Mouse (Mus musculus): Measurements from ENCODE around the gene Marcks. TPM values are rescaled to one million over a fixed set of nuclear protein-coding genes. Genes with fewer than 3 reads are reported as not detected.

Gene Marcks
- polyA plus RNA-seq, 1 experiment from 2014 or later, result 148 TPM

DNA sequence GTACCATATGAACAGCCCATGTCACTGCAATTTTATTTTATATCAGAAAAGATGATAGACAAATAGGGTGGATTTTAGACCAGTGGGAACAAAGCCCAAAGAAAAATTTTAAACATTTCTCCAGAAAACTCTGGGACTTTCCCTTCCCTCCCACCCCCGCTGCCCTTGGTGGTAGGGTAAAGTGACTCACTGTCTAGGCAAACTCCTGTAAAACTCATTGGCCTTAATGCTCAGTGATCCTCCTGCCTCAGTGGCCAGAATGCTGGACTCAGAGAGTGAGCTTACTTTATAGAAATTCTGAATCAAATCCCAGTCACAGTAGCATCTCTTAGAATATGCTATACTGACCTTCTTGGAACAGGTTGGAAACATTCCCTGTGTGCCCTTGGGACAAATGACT lies 6.7 kb upstream of the Marcks start:
- Histone ChIP-seq H3K4me1 (peaks cover 8% of the 10 kb centered on the region), H3K27ac (no peak overlapping the region), H3K27me3 (no peaks in the 10 kb centered on the region), H3K9ac (no peak overlapping the region), H3K36me3 (no peaks in the 10 kb centered on the region), H3K9me3 (no peaks in the 10 kb centered on the region), H3K4me3 (no peak overlapping the region), H3K4me2 (no peak overlapping the region)
- no peak for ATAC-seq (ENCODE audit: insufficient number of reproducible peaks, low FRiP score, low TSS enrichment, low read depth)
- WGBS, result 83% methylated on average over 1 of the region's 1 CpGs

DNA sequence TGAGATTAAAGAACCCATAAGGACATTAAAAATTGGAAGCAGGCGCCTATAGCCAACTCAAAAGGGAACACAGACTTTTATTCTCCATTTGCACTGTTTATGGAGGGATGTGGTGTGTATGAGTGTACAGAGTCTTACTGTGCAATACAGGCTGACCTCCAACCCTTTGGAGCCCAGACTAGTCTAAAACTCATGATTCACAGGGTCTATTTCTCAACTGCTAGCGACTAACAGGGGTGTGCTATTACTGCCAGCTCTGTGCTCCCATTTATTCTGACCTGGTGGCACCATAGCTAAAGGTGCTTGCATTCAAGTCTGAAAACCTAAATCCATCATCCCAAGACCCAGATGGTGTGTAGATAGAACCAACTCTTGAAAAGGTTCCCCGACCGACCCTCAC lies 2.9 kb upstream of the Marcks start:
- H3K4me1 ChIP-seq, result peaks cover 8% of the 10 kb centered on the region
- H3K9ac ChIP-seq, result no peak overlapping the region
- ATAC-seq (ENCODE audit: insufficient number of reproducible peaks, low FRiP score, low TSS enrichment, low read depth), result no peak
- H3K27ac ChIP-seq, result peak overlapping the region; percentile 98
- no peaks in the 10 kb centered on the region for H3K27me3 ChIP-seq
- H3K4me2 ChIP-seq, result peak overlapping the region; percentile 77
- 61% methylated on average over 4 of the region's 4 CpGs for WGBS
- H3K4me3 ChIP-seq, result peak overlapping the region; percentile 64
- no peaks in the 10 kb centered on the region for H3K9me3 ChIP-seq
- no peaks in the 10 kb centered on the region for H3K36me3 ChIP-seq

DNA sequence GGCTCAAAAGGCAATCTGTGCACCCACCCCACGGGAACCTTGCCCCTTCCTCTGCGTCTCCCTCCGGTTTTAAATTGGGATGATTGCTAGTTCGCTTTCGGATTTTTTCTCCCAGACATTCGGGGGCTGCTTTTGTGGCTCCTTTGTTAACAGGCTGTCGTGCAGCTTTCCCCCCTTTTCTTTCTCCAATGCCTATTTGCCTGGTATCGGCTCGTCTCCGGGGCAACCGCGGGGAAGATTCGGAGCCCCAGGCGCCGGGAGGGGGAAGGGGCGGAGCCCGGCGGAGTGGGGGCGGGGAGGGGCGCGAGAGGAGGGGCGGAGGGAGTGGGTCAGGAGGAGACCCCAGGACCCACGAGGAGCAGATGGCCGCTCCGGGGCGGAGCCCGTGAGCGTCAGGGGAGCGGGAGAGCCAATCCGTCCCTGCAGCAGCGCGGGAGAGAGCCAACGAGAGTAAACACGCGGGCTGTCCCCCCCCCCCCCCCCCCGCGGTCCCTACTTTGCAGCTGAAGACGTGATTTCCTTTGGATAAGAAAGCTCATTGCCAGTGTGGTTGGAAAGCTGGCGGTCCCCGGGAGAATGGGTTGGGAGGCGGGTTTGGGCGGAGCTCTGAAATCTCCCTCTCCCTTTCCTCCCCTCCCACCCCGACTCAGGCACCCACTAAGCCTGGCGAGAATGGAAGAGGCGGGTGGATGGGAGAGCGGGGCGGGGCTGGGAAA lies 2.2 kb upstream of the Marcks start:
- no peaks in the 10 kb centered on the region for H3K36me3 ChIP-seq
- peak overlapping the region; percentile 77 for H3K4me2 ChIP-seq
- no peaks in the 10 kb centered on the region for H3K27me3 ChIP-seq
- H3K27ac ChIP-seq, result peak overlapping the region; percentile 98
- ATAC-seq (ENCODE audit: insufficient number of reproducible peaks, low FRiP score, low TSS enrichment, low read depth), result peak; percentile 85
- peak overlapping the region; percentile 51 for H3K9ac ChIP-seq
- H3K4me1 ChIP-seq, result peaks cover 8% of the 10 kb centered on the region
- WGBS, result 2% methylated on average over 41 of the region's 47 CpGs
- H3K4me3 ChIP-seq, result peak overlapping the region; percentile 64
- no peaks in the 10 kb centered on the region for H3K9me3 ChIP-seq

DNA sequence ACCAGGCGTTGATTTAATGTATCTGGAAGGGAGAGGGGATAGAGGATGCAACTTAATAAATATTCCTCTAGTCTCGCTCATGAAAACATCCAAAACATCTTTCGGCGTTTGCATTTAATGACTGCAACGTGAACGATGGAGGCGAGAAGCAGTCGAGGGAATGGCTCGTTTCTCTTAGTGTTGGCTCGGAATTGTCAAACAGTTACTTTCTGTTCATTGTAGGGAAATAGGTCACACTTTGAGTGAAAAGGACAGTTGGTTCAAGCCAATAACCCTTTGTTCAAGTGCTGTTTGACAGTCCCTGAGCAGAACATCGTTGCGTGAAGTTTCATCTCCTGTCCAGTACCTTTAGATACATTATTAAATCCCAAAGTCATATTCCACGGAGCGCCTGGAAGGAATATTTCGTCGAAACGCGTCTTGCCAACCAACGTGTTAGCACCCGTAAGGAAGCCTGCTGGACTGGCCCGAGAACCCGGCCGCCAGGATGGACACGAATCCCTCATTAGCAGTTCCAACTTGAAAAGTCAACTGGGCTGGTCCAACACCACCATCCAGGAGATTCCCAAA lies 1.5 kb upstream of the Marcks start:
- Histone ChIP-seq H3K9me3 (no peaks in the 10 kb centered on the region), H3K27me3 (no peaks in the 10 kb centered on the region), H3K4me1 (peaks cover 8% of the 10 kb centered on the region), H3K27ac (peak overlapping the region; percentile 98), H3K36me3 (no peaks in the 10 kb centered on the region), H3K4me2 (peak overlapping the region; percentile 77), H3K4me3 (peak overlapping the region; percentile 64), H3K9ac (peak overlapping the region; percentile 51)
- WGBS, result under 1% methylated on average over 24 of the region's 24 CpGs
- ATAC-seq (ENCODE audit: insufficient number of reproducible peaks, low FRiP score, low TSS enrichment, low read depth), result no peak

DNA sequence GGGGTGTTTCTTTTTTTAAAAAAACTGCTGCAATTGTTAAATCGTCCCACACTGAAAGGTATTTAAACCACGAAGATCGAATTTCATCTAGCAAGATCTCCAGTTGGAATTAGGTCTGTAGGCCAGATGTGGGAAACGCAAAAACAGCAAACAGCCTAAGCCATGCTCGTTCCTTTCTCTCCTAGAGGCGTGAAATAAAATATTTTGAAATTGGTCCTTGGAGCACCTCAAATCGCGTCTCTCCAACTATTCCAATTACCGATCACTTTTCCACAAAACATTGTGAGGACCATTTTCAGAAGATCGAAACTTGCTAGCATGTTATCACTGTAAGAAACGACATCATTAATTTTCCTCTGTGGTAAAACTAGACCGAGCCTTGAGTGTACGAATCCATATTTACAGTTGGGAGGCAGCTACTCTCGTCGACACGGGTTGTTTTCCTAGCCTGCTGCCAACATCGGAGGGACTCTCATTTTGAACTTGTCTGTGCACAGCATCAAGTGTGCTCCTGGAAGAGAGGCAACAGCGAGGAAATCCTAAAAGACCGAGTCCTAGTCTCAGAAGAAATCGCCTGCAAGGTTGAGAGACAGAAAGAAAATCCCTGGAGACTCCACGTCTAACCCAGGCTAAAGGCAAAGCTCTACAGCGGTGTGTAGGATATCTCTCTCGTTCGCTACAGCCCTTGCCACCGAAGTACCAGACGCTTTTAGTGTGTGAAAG lies 884 bp upstream of the Marcks start:
- ATAC-seq (ENCODE audit: insufficient number of reproducible peaks, low FRiP score, low TSS enrichment, low read depth), result no peak
- H3K4me3 ChIP-seq, result peak overlapping the region; percentile 64
- peak overlapping the region; percentile 51 for H3K9ac ChIP-seq
- peak overlapping the region; percentile 77 for H3K4me2 ChIP-seq
- peaks cover 4% of the 10 kb centered on the region; the same call in 1 of the 2 replicates for H3K36me3 ChIP-seq
- under 1% methylated on average over 26 of the region's 26 CpGs for WGBS
- H3K4me1 ChIP-seq, result peaks cover 8% of the 10 kb centered on the region
- H3K27me3 ChIP-seq, result no peaks in the 10 kb centered on the region
- no peaks in the 10 kb centered on the region for H3K9me3 ChIP-seq
- peak overlapping the region; percentile 98 for H3K27ac ChIP-seq

DNA sequence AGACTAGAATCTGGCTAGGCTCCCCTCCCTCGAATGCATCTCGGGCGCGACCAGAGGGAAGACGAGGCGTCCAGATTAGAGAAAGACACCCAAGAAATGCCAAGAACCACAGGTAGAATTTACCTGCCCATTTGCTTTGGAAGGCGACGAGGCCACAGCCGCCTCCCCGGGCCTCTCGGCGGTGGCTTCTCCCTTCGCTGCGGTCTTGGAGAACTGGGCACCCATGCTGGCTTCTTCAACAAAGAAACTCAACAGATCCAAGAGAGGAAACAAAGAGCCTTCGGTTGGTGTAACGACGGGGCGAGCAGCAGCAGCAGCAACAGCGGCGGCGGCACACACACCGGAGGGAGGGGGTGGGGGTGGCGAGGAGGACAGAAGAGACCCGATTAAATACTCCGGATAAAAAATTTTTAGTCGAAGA lies 399 bp downstream of the Marcks start:
- H3K36me3 ChIP-seq, result peaks cover 9% of the 10 kb centered on the region
- ATAC-seq (ENCODE audit: insufficient number of reproducible peaks, low FRiP score, low TSS enrichment, low read depth), result no peak
- no peaks in the 10 kb centered on the region for H3K9me3 ChIP-seq
- H3K4me3 ChIP-seq, result peak overlapping the region; percentile 64
- peak overlapping the region; percentile 98 for H3K27ac ChIP-seq
- H3K27me3 ChIP-seq, result no peaks in the 10 kb centered on the region
- peak overlapping the region; percentile 50 for H3K4me2 ChIP-seq
- peak overlapping the region; percentile 84 for H3K9ac ChIP-seq
- WGBS, result under 1% methylated on average over 26 of the region's 26 CpGs
- peaks cover 8% of the 10 kb centered on the region for H3K4me1 ChIP-seq

DNA sequence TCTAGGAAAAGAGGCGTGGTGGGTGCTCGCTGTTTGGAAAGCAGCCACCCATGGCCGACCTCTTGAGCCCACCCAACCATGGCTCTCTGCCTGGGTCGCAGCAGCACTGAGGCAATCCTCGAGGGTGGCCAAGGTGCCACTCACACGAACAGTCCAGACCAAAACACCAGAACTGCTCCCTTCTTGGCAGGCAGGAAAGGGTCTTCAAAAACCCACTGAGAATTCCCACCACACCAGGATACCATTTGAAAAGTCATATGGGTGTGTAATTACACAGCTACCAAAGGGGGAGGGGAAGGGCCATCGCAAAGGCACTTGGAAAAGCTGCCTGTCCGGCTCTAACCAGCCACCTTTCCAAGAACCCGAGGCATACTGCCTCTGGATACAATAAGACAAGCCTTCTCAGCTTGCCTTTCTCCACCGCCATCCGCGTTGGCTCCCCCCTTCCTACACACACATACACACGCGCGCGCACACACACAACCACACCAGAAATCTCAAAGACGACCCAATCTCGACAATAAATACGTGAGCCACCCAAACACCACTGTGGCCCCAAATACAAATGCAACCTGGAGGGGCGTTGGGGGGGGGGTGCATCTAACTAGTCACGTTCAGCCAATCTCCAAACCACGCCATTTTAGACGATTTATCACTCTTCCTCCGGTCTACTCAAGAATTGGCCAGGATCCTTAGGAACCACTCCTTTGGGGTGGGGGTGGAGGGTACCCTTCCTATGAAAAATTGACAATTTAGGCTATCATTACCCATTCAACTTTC lies 999 bp downstream of the Marcks start:
- under 1% methylated on average over 24 of the region's 24 CpGs for WGBS
- Histone ChIP-seq H3K27me3 (no peaks in the 10 kb centered on the region), H3K4me3 (peak overlapping the region; percentile 64), H3K9me3 (no peaks in the 10 kb centered on the region), H3K4me1 (peaks cover 8% of the 10 kb centered on the region), H3K4me2 (peak overlapping the region; percentile 50), H3K27ac (peak overlapping the region; percentile 98), H3K36me3 (peaks cover 11% of the 10 kb centered on the region), H3K9ac (peak overlapping the region; percentile 84)
- ATAC-seq (ENCODE audit: insufficient number of reproducible peaks, low FRiP score, low TSS enrichment, low read depth), result no peak

DNA sequence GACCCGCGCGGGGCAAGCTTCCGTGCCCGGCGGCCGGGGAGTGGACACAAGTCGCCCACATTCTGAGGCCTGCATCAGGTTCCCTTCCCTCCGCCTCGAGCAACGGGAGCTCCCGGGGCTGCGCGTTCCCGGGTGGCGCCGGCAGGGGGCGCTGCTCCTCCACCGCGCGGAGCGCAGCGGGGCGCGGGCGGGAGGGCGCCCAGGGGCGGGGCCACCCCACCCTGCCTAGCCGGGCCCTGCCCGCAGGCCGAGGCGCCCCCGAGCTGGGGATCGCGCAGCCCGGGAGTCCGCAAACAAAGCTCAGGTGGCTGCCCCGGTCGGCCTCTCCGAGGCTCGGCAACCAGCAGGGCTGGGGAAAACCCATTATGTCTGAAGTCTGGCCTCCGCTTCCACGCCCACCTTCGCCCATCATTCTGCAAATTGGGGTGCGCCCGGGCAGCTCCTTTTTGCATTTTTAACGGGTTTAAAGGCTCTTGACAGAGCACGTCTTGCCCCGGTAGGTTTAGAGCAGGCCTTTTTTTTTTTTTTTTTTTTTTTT lies 1.7 kb downstream of the Marcks start:
- Histone ChIP-seq H3K4me2 (peak overlapping the region; percentile 50), H3K36me3 (peaks cover 15% of the 10 kb centered on the region), H3K9ac (peak overlapping the region; percentile 84), H3K9me3 (no peaks in the 10 kb centered on the region), H3K4me1 (peaks cover 7% of the 10 kb centered on the region), H3K27me3 (no peaks in the 10 kb centered on the region), H3K27ac (peak overlapping the region; percentile 98), H3K4me3 (peak overlapping the region; percentile 64)
- under 1% methylated on average over 48 of the region's 49 CpGs for WGBS
- peak; percentile 80 for ATAC-seq (ENCODE audit: insufficient number of reproducible peaks, low FRiP score, low TSS enrichment, low read depth)

DNA sequence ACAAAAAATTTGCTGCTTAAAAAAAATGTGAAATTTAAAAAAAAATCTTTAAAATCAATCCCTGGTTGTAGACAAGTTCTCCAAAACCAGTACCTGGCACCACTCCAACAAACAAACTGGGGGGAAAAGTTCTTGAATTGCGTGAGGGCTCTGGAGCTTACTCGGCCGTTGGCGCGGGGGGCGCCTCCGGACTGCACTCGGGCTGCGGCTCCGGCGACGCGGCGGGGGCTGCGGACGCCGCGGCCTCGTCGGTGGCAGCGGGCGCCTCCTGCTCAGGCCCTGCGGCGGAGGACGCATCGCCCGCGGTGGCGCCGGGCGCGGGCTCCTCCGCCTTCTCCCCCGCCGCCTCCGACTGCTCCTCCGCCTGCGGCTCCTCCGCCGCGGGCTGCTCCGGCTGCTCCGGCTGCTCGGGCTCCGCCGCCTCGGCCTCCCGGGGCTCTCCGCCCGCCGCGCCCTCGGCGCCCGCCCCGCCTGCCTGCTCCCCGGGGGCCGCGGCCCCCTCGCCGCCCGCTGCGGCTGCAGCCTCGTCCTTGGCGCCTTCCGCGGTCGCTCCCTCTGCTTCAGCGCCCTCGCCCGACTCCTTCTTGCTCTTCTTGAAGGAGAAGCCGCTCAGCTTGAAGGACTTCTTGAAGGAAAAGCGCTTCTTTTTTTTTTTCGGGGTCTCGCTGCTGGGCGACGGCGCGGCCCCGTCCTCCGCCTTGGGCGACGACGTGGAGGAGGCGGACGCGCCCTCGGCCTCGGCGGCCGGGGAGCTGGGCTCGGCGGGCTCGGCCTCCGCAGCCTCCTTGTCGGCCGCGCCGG lies 2.6 kb downstream of the Marcks start:
- no peaks in the 10 kb centered on the region for H3K27me3 ChIP-seq
- H3K4me2 ChIP-seq, result peak overlapping the region; percentile 50
- ATAC-seq (ENCODE audit: insufficient number of reproducible peaks, low FRiP score, low TSS enrichment, low read depth), result no peak
- peaks cover 15% of the 10 kb centered on the region for H3K36me3 ChIP-seq
- H3K4me1 ChIP-seq, result no peaks in the 10 kb centered on the region
- H3K9me3 ChIP-seq, result no peaks in the 10 kb centered on the region
- peak overlapping the region; percentile 64 for H3K4me3 ChIP-seq
- H3K9ac ChIP-seq, result peak overlapping the region; percentile 84
- under 1% methylated on average over 77 of the region's 99 CpGs for WGBS
- peak overlapping the region; percentile 98 for H3K27ac ChIP-seq

DNA sequence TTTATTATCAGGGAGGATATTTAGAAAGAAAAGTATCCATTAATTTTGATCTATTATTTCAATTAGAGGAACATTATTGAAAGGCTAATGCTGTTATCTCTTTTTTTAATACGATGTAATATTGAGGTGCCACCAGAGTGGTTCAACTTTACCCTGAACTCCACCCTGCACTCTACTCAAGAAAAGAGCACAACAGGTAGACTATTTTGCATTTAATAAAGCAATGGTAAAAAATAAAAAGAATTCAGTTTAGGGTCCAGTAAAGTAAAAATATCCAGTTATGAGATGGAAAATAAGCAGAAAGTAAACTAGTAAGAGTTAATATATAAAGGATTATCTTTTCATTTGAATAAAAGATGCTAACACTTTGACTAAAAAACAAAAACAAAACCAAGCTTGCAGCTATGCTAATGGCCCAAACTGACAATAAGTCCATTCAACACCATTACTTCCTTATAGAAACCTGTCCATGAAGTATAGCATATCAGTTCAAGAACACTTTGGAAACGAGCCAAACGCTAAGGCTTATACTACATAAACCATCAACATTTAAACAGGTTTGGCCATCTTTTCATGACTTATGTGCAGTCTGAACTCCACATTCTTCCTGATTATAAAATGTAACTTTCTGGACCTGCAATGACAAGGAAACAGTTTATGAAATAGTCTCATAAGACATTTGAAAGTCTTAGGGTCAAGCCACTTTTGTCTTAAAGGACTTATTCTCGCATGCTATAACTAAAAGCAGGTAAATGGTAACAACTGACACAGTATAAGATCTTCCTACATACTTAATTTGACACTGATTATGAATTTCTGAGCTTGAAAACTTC lies 4.6 kb downstream of the Marcks start:
- Histone ChIP-seq H3K4me2 (peak overlapping the region; percentile 29; the same call in 1 of the 2 replicates), H3K9ac (no peak overlapping the region), H3K27me3 (no peaks in the 10 kb centered on the region), H3K27ac (no peak overlapping the region), H3K9me3 (no peaks in the 10 kb centered on the region), H3K4me1 (no peaks in the 10 kb centered on the region), H3K36me3 (peaks cover 15% of the 10 kb centered on the region), H3K4me3 (peak overlapping the region; percentile 20)
- ATAC-seq (ENCODE audit: insufficient number of reproducible peaks, low FRiP score, low TSS enrichment, low read depth), result no peak
- WGBS, result 86% methylated on average over 4 of the region's 4 CpGs

Measured in limb, embryonic 15.5 days (tissue).